Comparison of ENCODE assay signal across 10 mouse cellular contexts in genomic region chr6:86578396-86578795, GRCm38 (mm10). TPM values are rescaled to one million over a fixed set of nuclear protein-coding genes. Genes with fewer than 3 reads are reported as not detected.
A peak's percentile ranks its signal among the peaks of the same experiment; 100 is the strongest.
DNase-seq lines count a peak whose midpoint lies in the region; ATAC-seq lines count a peak whose summit lies in the region.
"Had no signal": no experiment of that assay in that cellular context is flagged by ENCODE, and none has a peak within 500 bp of the region (broad histone marks: within the 10 kb centered on the region; RNA-seq: fewer than 3 reads in every experiment).

No protein-coding gene starts in this region.

- no peak overlapping the region for H3K9ac ChIP-seq in limb, embryonic 12.5 days (replicated peaks)
- no peak overlapping the region for H3K9ac ChIP-seq in intestine, embryonic 16.5 days (ENCODE audit: low read depth, low read length)
- H3K9ac ChIP-seq: liver, embryonic 14.5 days had no signal

- 80% methylated on average over 2 of the region's 2 CpGs for WGBS in limb, embryonic 12.5 days
- 87% methylated on average over 2 of the region's 2 CpGs for WGBS in limb, embryonic 10.5 days
- 72% methylated on average over 2 of the region's 2 CpGs for WGBS in intestine, embryonic 16.5 days

- H3K27ac ChIP-seq in limb, embryonic 12.5 days: no peak overlapping the region
- H3K27ac ChIP-seq in limb, embryonic 10.5 days: no peak overlapping the region
- no peak overlapping the region for H3K27ac ChIP-seq in intestine, embryonic 16.5 days (ENCODE audit: low read length)
- H3K27ac ChIP-seq: liver, embryonic 14.5 days had no signal

- H3K4me3 ChIP-seq in limb, embryonic 12.5 days (replicated peaks): no peak overlapping the region
- no peak overlapping the region for H3K4me3 ChIP-seq in limb, embryonic 10.5 days
- H3K4me3 ChIP-seq in intestine, embryonic 16.5 days (ENCODE audit: low read length): no peak overlapping the region

- peaks cover 25% of the 10 kb centered on the region for H3K4me1 ChIP-seq in limb, embryonic 12.5 days (replicated peaks)
- H3K4me1 ChIP-seq in limb, embryonic 10.5 days: peaks cover 25% of the 10 kb centered on the region
- peaks cover 7% of the 10 kb centered on the region; the same call in 1 of the 2 replicates for H3K4me1 ChIP-seq in intestine, embryonic 16.5 days (ENCODE audit: control insufficient read depth, insufficient read depth, low read length)

- no peaks in the 10 kb centered on the region for H3K36me3 ChIP-seq in limb, embryonic 12.5 days
- no peaks in the 10 kb centered on the region for H3K36me3 ChIP-seq in limb, embryonic 10.5 days
- no peaks in the 10 kb centered on the region for H3K36me3 ChIP-seq in intestine, embryonic 16.5 days (ENCODE audit: control insufficient read depth, insufficient read depth, low read length)

- no peak overlapping the region for H3K4me2 ChIP-seq in limb, embryonic 12.5 days
- H3K4me2 ChIP-seq in intestine, embryonic 16.5 days (ENCODE audit: low read depth, low read length): no peak overlapping the region

- peak; percentile 13; the same call in 1 of the 2 replicates for ATAC-seq in limb, embryonic 12.5 days (ENCODE audit: insufficient number of reproducible peaks, insufficient read depth, low FRiP score, low TSS enrichment, low read depth)
- no peak for ATAC-seq in intestine, embryonic 16.5 days

- DNase-seq in cerebellum, adult 18-20 months: peak; percentile 45 to 50
- DNase-seq in cerebellum, adult 11 months: no peak
- no peak for DNase-seq in limb, embryonic 10.5 days (ENCODE audit: low spot score)
- peak; percentile 72 for DNase-seq in kidney, postnatal 14 days
- peak; percentile 57 for DNase-seq in skeletal muscle tissue, adult 2 months (ENCODE audit: low read depth, low spot score)
- DNase-seq in thymus, postnatal 10 days (ENCODE audit: low spot score in 2 of 2): no peak
- DNase-seq: right cerebral cortex, postnatal 4 days had no signal

- no peaks in the 10 kb centered on the region for H3K9me3 ChIP-seq in limb, embryonic 12.5 days
- no peaks in the 10 kb centered on the region for H3K9me3 ChIP-seq in limb, embryonic 10.5 days (replicated peaks)
- no peaks in the 10 kb centered on the region for H3K9me3 ChIP-seq in intestine, embryonic 16.5 days (ENCODE audit: control insufficient read depth, low read length)

- H3K27me3 ChIP-seq in limb, embryonic 12.5 days: no peaks in the 10 kb centered on the region
- H3K27me3 ChIP-seq in limb, embryonic 10.5 days (ENCODE audit: low read depth, poor library complexity, severe bottlenecking): no peaks in the 10 kb centered on the region
- no peaks in the 10 kb centered on the region for H3K27me3 ChIP-seq in intestine, embryonic 16.5 days (replicated peaks; ENCODE audit: control insufficient read depth, insufficient read depth, low read length)

RNA-seq across cellular contexts. Expression of gene Asprv1, which starts 49.6 kb away (rescaled TPM):
- 1.2 and 1.3 TPM in 2 replicates for polyA plus RNA-seq in limb, embryonic 12.5 days (2016; fragmentation: Nextera tagmentation; extraction: Ambion mirVana)
- polyA plus RNA-seq in limb, embryonic 10.5 days (2016; fragmentation: Nextera tagmentation; extraction: Ambion mirVana): 0.87 and 1.6 TPM in 2 replicates
- 0.73 and 1.1 TPM in 2 replicates for polyA plus RNA-seq in intestine, embryonic 16.5 days (2015; fragmentation: Nextera tagmentation; extraction: Ambion mirVana)

RNA-seq across cellular contexts. Expression of gene Pcbp1, which starts 52.3 kb away (rescaled TPM):
- polyA plus RNA-seq in limb, embryonic 12.5 days (2016; fragmentation: Nextera tagmentation; extraction: Ambion mirVana): 546 and 583 TPM in 2 replicates
- 562 and 618 TPM in 2 replicates for polyA plus RNA-seq in limb, embryonic 10.5 days (2016; fragmentation: Nextera tagmentation; extraction: Ambion mirVana)
- 173 and 183 TPM in 2 replicates for polyA plus RNA-seq in intestine, embryonic 16.5 days (2015; fragmentation: Nextera tagmentation; extraction: Ambion mirVana)

Comparison
In these comparisons a context has a peak if more than half of its experiments do, and no peak if none do; other contexts are left out.
1. DNase-seq: peak in cerebellum, adult 18-20 months (2 of 2), kidney, postnatal 14 days (single experiment) and skeletal muscle tissue, adult 2 months (single experiment); none in cerebellum, adult 11 months (single experiment), limb, embryonic 10.5 days (single experiment) and thymus, postnatal 10 days (0 of 2).